Mouse (Mus musculus): ENCODE data around the gene 2410004P03Rik.

GRCm38 (mm10) chr12:16996886-16997462 lies 14.6 kb downstream of the 2410004P03Rik start:
- TF ChIP-seq CTCF (IDR thresholded peaks at IDR 0.05; ENCODE audit: low read depth) (no peak), EP300 (optimal IDR thresholded peaks at IDR 0.05) (no peak)
